23 mouse cellular contexts compared by ENCODE assay signal in the genomic region with DNA sequence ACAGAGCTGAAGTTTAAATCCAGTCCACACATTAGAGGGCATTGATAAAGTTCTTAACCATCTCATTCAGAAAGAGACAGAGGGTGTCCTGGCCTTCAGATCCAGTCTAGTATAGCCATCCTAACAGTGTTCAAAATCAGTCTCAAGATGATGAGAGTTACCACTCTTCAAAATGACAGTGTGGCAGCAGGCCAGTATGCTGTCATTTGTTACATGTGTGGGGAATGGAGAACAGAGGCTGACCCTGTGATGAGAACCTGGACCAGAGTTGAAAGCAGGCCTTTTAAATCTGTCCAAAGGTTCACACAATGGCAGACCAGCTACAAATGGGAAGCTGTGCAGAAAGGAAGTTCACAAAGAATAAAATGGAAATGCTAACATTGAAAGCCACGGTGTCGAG. TPM values are rescaled to one million over a fixed set of nuclear protein-coding genes. Genes with fewer than 3 reads are reported as not detected.
DNase-seq lines count a peak whose midpoint lies in the region; ATAC-seq and TF ChIP-seq lines count a peak whose summit lies in the region.
"Had no signal": no experiment of that assay in that cellular context is flagged by ENCODE, and none has a peak within 500 bp of the region (broad histone marks: within the 10 kb centered on the region; RNA-seq: fewer than 3 reads in every experiment).

No protein-coding gene starts in this region.

- 79% methylated on average over 2 of the region's 2 CpGs for WGBS in lung, embryonic 14.5 days
- WGBS in heart, postnatal 0 days = 41% methylated on average over 2 of the region's 2 CpGs

- no peak overlapping the region for H3K4me2 ChIP-seq in lung, embryonic 14.5 days
- H3K4me2 ChIP-seq in heart, postnatal 0 days (ENCODE audit: low read depth, low read length) = no peak overlapping the region
- H3K4me2 ChIP-seq: embryonic facial prominence, embryonic 12.5 days; forebrain, embryonic 15.5 days; hindbrain, embryonic 15.5 days had no signal

- no peaks in the 10 kb centered on the region for H3K9me3 ChIP-seq in lung, embryonic 14.5 days (ENCODE audit: low read depth, low read length)
- H3K9me3 ChIP-seq in heart, postnatal 0 days (replicated peaks; ENCODE audit: control insufficient read depth, low read length) = no peaks in the 10 kb centered on the region
- H3K9me3 ChIP-seq: embryonic facial prominence, embryonic 12.5 days; forebrain, embryonic 15.5 days; hindbrain, embryonic 15.5 days had no signal

- H3K27me3 ChIP-seq in lung, embryonic 14.5 days (ENCODE audit: insufficient read depth, low read length) = no peaks in the 10 kb centered on the region
- no peaks in the 10 kb centered on the region for H3K27me3 ChIP-seq in heart, postnatal 0 days (ENCODE audit: control insufficient read depth, insufficient read depth, low read length)
- H3K27me3 ChIP-seq: CH12.LX; embryonic facial prominence, embryonic 12.5 days; forebrain, embryonic 15.5 days; hindbrain, embryonic 15.5 days; Patski had no signal

- peaks cover 69% of the 10 kb centered on the region for H3K36me3 ChIP-seq in lung, embryonic 14.5 days (ENCODE audit: insufficient read depth)
- H3K36me3 ChIP-seq in heart, postnatal 0 days (replicated peaks; ENCODE audit: control insufficient read depth, insufficient read depth, low read length) = peaks cover 51% of the 10 kb centered on the region

- no peak for TF ChIP-seq CTCF in lung, embryonic 14.5 days (IDR thresholded peaks at IDR 0.05; ENCODE audit: low read depth)
- no peak for TF ChIP-seq CTCF in heart, postnatal 0 days (IDR thresholded peaks at IDR 0.05; ENCODE audit: low read depth)

- no peak overlapping the region for H3K9ac ChIP-seq in lung, embryonic 14.5 days
- no peak overlapping the region for H3K9ac ChIP-seq in heart, postnatal 0 days (replicated peaks; ENCODE audit: low read depth, low read length)
- H3K9ac ChIP-seq: embryonic facial prominence, embryonic 12.5 days; forebrain, embryonic 15.5 days; hindbrain, embryonic 15.5 days had no signal

- peak; percentile 29 for DNase-seq in heart, adult 8-10 months (ENCODE audit: low spot score)
- DNase-seq in heart, adult 11 months = no peak
- peak; percentile 22 for DNase-seq in lung, embryonic 14.5 days
- DNase-seq in lung, postnatal 25 days (ENCODE audit: low spot score) = no peak
- DNase-seq in heart, postnatal 0 days (ENCODE audit: low spot score) = peak; percentile 53
- no peak for DNase-seq in spleen, postnatal 4 days (ENCODE audit: low spot score in 2 of 2)
- DNase-seq: adrenal gland, postnatal 14 days; cerebellum, adult 11-12 months; cerebellum, adult 9-10 months; cerebellum, postnatal 25 days; gastrocnemius, postnatal 36 days had no signal

- ATAC-seq in lung, embryonic 14.5 days (ENCODE audit: insufficient read depth) = no peak
- peak; percentile 82 for ATAC-seq in heart, postnatal 0 days (ENCODE audit: insufficient read depth, low read depth)
- ATAC-seq: activated CD4-positive, CD25-positive, alpha-beta regulatory T cell, adult 4 months; forebrain, embryonic 15.5 days; intestine, embryonic 16.5 days; Patski had no signal

- peak; percentile 81 for TF ChIP-seq EP300 in heart, postnatal 0 days (IDR thresholded peaks at IDR 0.05; ENCODE audit: low read depth)

- no peak overlapping the region for H3K4me3 ChIP-seq in lung, embryonic 14.5 days (ENCODE audit: low read depth, low read length)
- no peak overlapping the region for H3K4me3 ChIP-seq in heart, postnatal 0 days (ENCODE audit: low read depth, low read length)
- H3K4me3 ChIP-seq: embryonic facial prominence, embryonic 12.5 days; forebrain, embryonic 15.5 days; hindbrain, embryonic 15.5 days had no signal

- no peaks in the 10 kb centered on the region for H3K4me1 ChIP-seq in lung, embryonic 14.5 days (ENCODE audit: insufficient read depth)
- 0 out of 2 replicates have a peak, but pooled peaks cover 2% of the 10 kb centered on the region for H3K4me1 ChIP-seq in heart, postnatal 0 days (ENCODE audit: control insufficient read depth, insufficient read depth)
- H3K4me1 ChIP-seq: embryonic facial prominence, embryonic 12.5 days; forebrain, embryonic 15.5 days had no signal

- H3K27ac ChIP-seq in lung, embryonic 14.5 days (ENCODE audit: low read depth) = no peak overlapping the region
- H3K27ac ChIP-seq in heart, postnatal 0 days (ENCODE audit: low read depth) = no peak overlapping the region; the same call in 1 of the 2 replicates
- H3K27ac ChIP-seq: embryonic facial prominence, embryonic 12.5 days; forebrain, embryonic 15.5 days; hindbrain, embryonic 15.5 days had no signal

RNA-seq across cellular contexts. Expression of a gene that starts 26.5 kb away (rescaled TPM):
- not detected for total RNA-seq in heart, adult 8-10 months (2022)
- polyA plus RNA-seq in lung, embryonic 14.5 days (2014; fragmentation: Nextera tagmentation; extraction: Ambion mirVana) = not detected in 2 replicates
- total RNA-seq in heart, postnatal 0 days (2014; rRNA removed; ENCODE audit: low replicate concordance) = not detected in 2 replicates
- not detected in 2 replicates for polyA plus RNA-seq in heart, postnatal 0 days (2015; fragmentation: Nextera tagmentation; extraction: Ambion mirVana)
- total RNA-seq: adrenal gland, adult 18-20 months; adrenal gland, postnatal 14 days; CH12.LX; gastrocnemius, adult 8-10 months; gastrocnemius, postnatal 36 days had no signal
- polyA plus RNA-seq: activated CD4-positive, CD25-positive, alpha-beta regulatory T cell, adult 4 months; cortical plate, adult 2 months; embryonic facial prominence, embryonic 12.5 days; forebrain, embryonic 11.5 days; forebrain, embryonic 15.5 days; hindbrain, embryonic 11.5 days; hindbrain, embryonic 15.5 days; intestine, embryonic 16.5 days; Patski had no signal

RNA-seq across cellular contexts. Expression of a gene that starts 33.1 kb away (rescaled TPM):
- 10 to 100 TPM; 32.9 to 41.6 (median 36.0) TPM for total RNA-seq in heart, adult 8-10 months (2022)
- 34.1 and 34.7 TPM in 2 replicates for polyA plus RNA-seq in lung, embryonic 14.5 days (2014; fragmentation: Nextera tagmentation; extraction: Ambion mirVana)
- total RNA-seq in heart, postnatal 0 days (2014; rRNA removed; ENCODE audit: low replicate concordance) = 18.2 and 25.2 TPM in 2 replicates
- 30.8 and 31.4 TPM in 2 replicates for polyA plus RNA-seq in heart, postnatal 0 days (2015; fragmentation: Nextera tagmentation; extraction: Ambion mirVana)

RNA-seq across cellular contexts. Expression of a gene that starts 44.6 kb away (rescaled TPM):
- 100 to 1,000 TPM; 111 to 126 (median 118) TPM for total RNA-seq in heart, adult 8-10 months (2022)
- polyA plus RNA-seq in lung, embryonic 14.5 days (2014; fragmentation: Nextera tagmentation; extraction: Ambion mirVana) = 8.8 and 13.1 TPM in 2 replicates
- 25.8 and 26.8 TPM in 2 replicates for total RNA-seq in heart, postnatal 0 days (2014; rRNA removed; ENCODE audit: low replicate concordance)
- 11.2 and 11.9 TPM in 2 replicates for polyA plus RNA-seq in heart, postnatal 0 days (2015; fragmentation: Nextera tagmentation; extraction: Ambion mirVana)

Comparison
In these comparisons a context has a peak if more than half of its experiments do, and no peak if none do; other contexts are left out.
1. DNase-seq: peak in heart, adult 8-10 months (single experiment), lung, embryonic 14.5 days (single experiment) and heart, postnatal 0 days (single experiment); none in heart, adult 11 months (single experiment), lung, postnatal 25 days (single experiment) and spleen, postnatal 4 days (0 of 2).